Mouse (Mus musculus) lung, postnatal 0 days (tissue): ENCODE measurements around the gene Wipf1.

Source experiments
- CTCF ChIP-seq: IDR thresholded peaks from 2 replicates; pipeline ENCODE4 v1.5.1; 2016; ENCODE audit warnings: antibody characterized with exemption, mild to moderate bottlenecking
- EP300 ChIP-seq: IDR thresholded peaks from 2 replicates; pipeline ENCODE4 v1.6.1; 2016; ENCODE audit warnings: antibody characterized with exemption, mild to moderate bottlenecking, control low read depth

DNA sequence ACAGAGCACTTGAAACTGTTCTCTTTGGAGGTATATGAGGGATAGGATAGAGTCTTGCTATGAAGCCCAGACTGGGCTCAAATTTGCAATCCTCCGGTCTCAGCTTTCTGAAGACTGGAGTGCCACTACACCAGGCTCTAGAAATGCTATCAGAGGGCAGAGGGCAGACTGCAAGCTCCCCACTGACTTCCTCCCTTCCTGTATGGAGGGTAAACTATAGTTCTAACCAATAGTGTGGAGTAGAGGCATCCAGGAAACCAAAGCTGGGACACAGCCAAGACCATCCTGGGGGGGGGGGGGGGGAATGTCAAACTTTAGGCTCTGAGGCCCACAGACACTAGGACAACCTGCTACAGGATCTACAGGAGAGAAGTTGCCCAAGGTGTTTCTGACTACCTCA, 39.1 kb downstream of the Wipf1 start:
- TF ChIP-seq CTCF, result no peak
- TF ChIP-seq EP300, result no peak
